Comparison of ENCODE assay signal across 8 mouse cellular contexts in the genomic region with DNA sequence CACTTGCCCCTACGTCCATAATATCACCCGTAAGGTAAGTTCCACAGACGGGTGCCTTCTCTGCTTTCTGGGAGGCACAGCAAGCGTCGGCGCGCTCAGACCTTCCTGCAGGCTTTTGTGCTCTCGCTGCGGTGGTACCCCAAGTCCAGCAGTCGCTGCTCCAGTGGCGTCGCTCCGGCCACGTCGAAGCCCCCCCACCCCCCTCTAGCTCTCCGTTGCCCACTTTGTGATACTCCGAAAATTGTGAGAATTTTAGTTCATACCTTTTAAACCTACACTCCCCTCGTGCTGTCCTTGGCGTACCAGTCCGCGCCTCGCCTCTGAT. TPM values are rescaled to one million over a fixed set of nuclear protein-coding genes. Genes with fewer than 3 reads are reported as not detected.
DNase-seq lines count a peak whose midpoint lies in the region; ATAC-seq and TF ChIP-seq lines count a peak whose summit lies in the region.

No protein-coding gene starts in this region.

- WGBS in heart, embryonic 12.5 days = 0% methylated on average over 22 of the region's 22 CpGs
- under 1% methylated on average over 22 of the region's 22 CpGs for WGBS in forebrain, embryonic 14.5 days
- WGBS in liver, embryonic 16.5 days (ENCODE audit: insufficient replicate concordance) = under 1% methylated on average over 22 of the region's 22 CpGs

- peak overlapping the region; percentile 39; the same call in 1 of the 2 replicates for H3K27ac ChIP-seq in heart, embryonic 12.5 days (ENCODE audit: poor library complexity, severe bottlenecking)
- H3K27ac ChIP-seq in forebrain, embryonic 14.5 days (ENCODE audit: low read depth, low read length) = peak overlapping the region; percentile 90
- peak overlapping the region; percentile 83 for H3K27ac ChIP-seq in liver, embryonic 16.5 days (ENCODE audit: low read length)

- no peak for ATAC-seq in heart, embryonic 12.5 days (ENCODE audit: insufficient number of reproducible peaks, low FRiP score)
- peak; percentile 52 for ATAC-seq in forebrain, embryonic 14.5 days
- ATAC-seq in liver, embryonic 16.5 days (ENCODE audit: low read depth) = no peak; the same call in 1 of the 2 replicates

- DNase-seq in heart, adult 11 months = no peak
- no peak for DNase-seq in forebrain, embryonic 14.5 days (ENCODE audit: low spot score)
- DNase-seq in frontal cortex, postnatal 36 days (ENCODE audit: low spot score in 2 of 2) = no peak
- DNase-seq in embryo, embryonic 9.5 days (ENCODE audit: extremely low spot score) = no peak
- no peak for DNase-seq in layer of hippocampus, postnatal 14 days (ENCODE audit: low spot score in 2 of 2)

- TF ChIP-seq CTCF in E14TG2a.4 (conservative IDR thresholded peaks at IDR 0.05; ENCODE audit: low read length) = no peak

- no peaks in the 10 kb centered on the region for H3K27me3 ChIP-seq in heart, embryonic 12.5 days (replicated peaks)
- no peaks in the 10 kb centered on the region for H3K27me3 ChIP-seq in E14TG2a.4 (ENCODE audit: insufficient read depth, low read length)
- H3K27me3 ChIP-seq in forebrain, embryonic 14.5 days (replicated peaks; ENCODE audit: control insufficient read depth, insufficient read depth, low read length) = no peaks in the 10 kb centered on the region
- H3K27me3 ChIP-seq in liver, embryonic 16.5 days (ENCODE audit: control insufficient read depth, insufficient read depth, low read depth, low read length) = no peaks in the 10 kb centered on the region

- no peaks in the 10 kb centered on the region for H3K9me3 ChIP-seq in heart, embryonic 12.5 days (replicated peaks)
- H3K9me3 ChIP-seq in E14TG2a.4 (ENCODE audit: low read length) = no peaks in the 10 kb centered on the region
- H3K9me3 ChIP-seq in forebrain, embryonic 14.5 days (replicated peaks; ENCODE audit: control insufficient read depth, low read length) = no peaks in the 10 kb centered on the region
- H3K9me3 ChIP-seq in liver, embryonic 16.5 days (replicated peaks; ENCODE audit: control insufficient read depth, low read length) = no peaks in the 10 kb centered on the region

- H3K9ac ChIP-seq in heart, embryonic 12.5 days = peak overlapping the region; percentile 81
- H3K9ac ChIP-seq in forebrain, embryonic 14.5 days (ENCODE audit: low read length) = peak overlapping the region; percentile 71
- H3K9ac ChIP-seq in liver, embryonic 16.5 days (ENCODE audit: low read depth, low read length) = peak overlapping the region; percentile 78

- H3K4me3 ChIP-seq in heart, embryonic 12.5 days = peak overlapping the region; percentile 67
- H3K4me3 ChIP-seq in E14TG2a.4 (replicated peaks; ENCODE audit: low read length) = peak overlapping the region; percentile 89
- peak overlapping the region; percentile 81 for H3K4me3 ChIP-seq in forebrain, embryonic 14.5 days (ENCODE audit: low read depth, low read length)
- peak overlapping the region; percentile 80 for H3K4me3 ChIP-seq in liver, embryonic 16.5 days (ENCODE audit: low read depth, low read length)

- peak overlapping the region; percentile 85 for H3K4me2 ChIP-seq in heart, embryonic 12.5 days
- peak overlapping the region; percentile 85 for H3K4me2 ChIP-seq in forebrain, embryonic 14.5 days (ENCODE audit: low read length)
- peak overlapping the region; percentile 87 for H3K4me2 ChIP-seq in liver, embryonic 16.5 days (ENCODE audit: low read depth, low read length)

- H3K4me1 ChIP-seq in heart, embryonic 12.5 days (replicated peaks) = peaks cover 15% of the 10 kb centered on the region
- H3K4me1 ChIP-seq in E14TG2a.4 (replicated peaks; ENCODE audit: low read depth, low read length) = peaks cover 21% of the 10 kb centered on the region
- peaks cover 10% of the 10 kb centered on the region for H3K4me1 ChIP-seq in forebrain, embryonic 14.5 days (ENCODE audit: control insufficient read depth, insufficient read depth, low read length)
- H3K4me1 ChIP-seq in liver, embryonic 16.5 days (ENCODE audit: control insufficient read depth, low read depth, low read length) = peaks cover 16% of the 10 kb centered on the region

- peaks cover 12% of the 10 kb centered on the region for H3K36me3 ChIP-seq in heart, embryonic 12.5 days
- peaks cover 21% of the 10 kb centered on the region for H3K36me3 ChIP-seq in E14TG2a.4 (ENCODE audit: insufficient read depth, low read length)
- peaks cover 19% of the 10 kb centered on the region for H3K36me3 ChIP-seq in forebrain, embryonic 14.5 days (ENCODE audit: control insufficient read depth, insufficient read depth, low read length)
- H3K36me3 ChIP-seq in liver, embryonic 16.5 days (ENCODE audit: control insufficient read depth, insufficient read depth) = peaks cover 10% of the 10 kb centered on the region

RNA-seq across cellular contexts. Expression of gene Polr3k, which starts 0.4 kb away (rescaled TPM):
- 52.3 and 53.3 TPM in 2 replicates for polyA plus RNA-seq in heart, embryonic 12.5 days (2016; fragmentation: Nextera tagmentation; extraction: Ambion mirVana)
- polyA plus RNA-seq in forebrain, embryonic 14.5 days (2014; fragmentation: Nextera tagmentation; extraction: Ambion mirVana) = 102 and 108 TPM in 2 replicates
- 17.8 and 22.1 TPM in 2 replicates for polyA plus RNA-seq in liver, embryonic 16.5 days (2015; fragmentation: Nextera tagmentation; extraction: Ambion mirVana)
- 10 to 100 TPM; 29.6 to 33.9 TPM for total RNA-seq in layer of hippocampus, postnatal 14 days (2021)

RNA-seq across cellular contexts. Expression of gene Pcmtd2, which starts 26.8 kb away (rescaled TPM):
- 32.1 and 32.9 TPM in 2 replicates for polyA plus RNA-seq in heart, embryonic 12.5 days (2016; fragmentation: Nextera tagmentation; extraction: Ambion mirVana)
- polyA plus RNA-seq in forebrain, embryonic 14.5 days (2014; fragmentation: Nextera tagmentation; extraction: Ambion mirVana) = 30.0 and 36.6 TPM in 2 replicates
- polyA plus RNA-seq in liver, embryonic 16.5 days (2015; fragmentation: Nextera tagmentation; extraction: Ambion mirVana) = 17.4 and 18.6 TPM in 2 replicates
- 10 to 100 TPM; 66.9 to 73.3 TPM for total RNA-seq in layer of hippocampus, postnatal 14 days (2021)

Comparison
In these comparisons a context has a peak if more than half of its experiments do, and no peak if none do; other contexts are left out.
1. H3K27ac ChIP-seq: peak in every context shown above with its lines; median percentile 90 in forebrain, embryonic 14.5 days; 83 in liver, embryonic 16.5 days; 39 in heart, embryonic 12.5 days.